Mouse (Mus musculus) embryonic facial prominence, embryonic 14.5 days (tissue): ENCODE results near the gene Stxbp5. TPM values are rescaled to one million over a fixed set of nuclear protein-coding genes. Genes with fewer than 3 reads are reported as not detected.
"Not testable (repeated sequence)": the region's sequence is repeated elsewhere in the genome, so short reads cannot be mapped to it uniquely, and the experiment has no call there.

ENCODE experiments used
- ATAC-seq: fragments of 200-750 bp; cut with Nextera tagmentation; 2 replicates; pipeline ENCODE4 v1.8.0; 2017; ENCODE audit warnings: low read depth, moderate number of reproducible peaks, moderate TSS enrichment
- DNase-seq: peaks from one replicate; pipeline ENCODE4 v3.0.0-alpha.2; 2015; ENCODE audit warnings: low spot score
- H3K27ac ChIP-seq: fragments of 300-500 bp; sonication (generic); replicated peaks from 2 replicates; pipeline ENCODE4 v1.5.1; 2014; ENCODE audit warnings: low read depth, mild to moderate bottlenecking, low read length, moderate library complexity
- H3K27me3 ChIP-seq: fragments of 300-500 bp; sonication (generic); replicated peaks from 2 replicates; pipeline ENCODE4 v1.6.1; 2014; ENCODE audit warnings: low read length; ENCODE audit not compliant: control insufficient read depth, insufficient read depth
- H3K36me3 ChIP-seq: fragments of 300-500 bp; sonication (generic); 2 replicates; pipeline ENCODE4 v1.6.1; 2014; ENCODE audit warnings: low read length, mixed read lengths; ENCODE audit not compliant: control insufficient read depth, insufficient read depth
- H3K4me1 ChIP-seq: fragments of 300-500 bp; sonication (generic); 2 replicates; pipeline ENCODE4 v1.6.1; 2014; ENCODE audit warnings: antibody characterized with exemption, low read length; ENCODE audit not compliant: control insufficient read depth, insufficient read depth
- H3K4me2 ChIP-seq: fragments of 300-500 bp; sonication (generic); 2 replicates; pipeline ENCODE4 v1.6.1; 2014; ENCODE audit warnings: low read depth, mild to moderate bottlenecking, low read length, moderate library complexity, mixed read lengths
- H3K4me3 ChIP-seq: fragments of 300-500 bp; sonication (generic); 2 replicates; pipeline ENCODE4 v1.5.1; 2014; ENCODE audit warnings: low read depth, mild to moderate bottlenecking, low read length
- H3K9ac ChIP-seq: fragments of 300-500 bp; sonication (generic); 2 replicates; pipeline ENCODE4 v1.6.1; 2014; ENCODE audit warnings: low read depth, mild to moderate bottlenecking, low read length, moderate library complexity, mixed read lengths
- H3K9me3 ChIP-seq: fragments of 300-500 bp; sonication (generic); 2 replicates; pipeline ENCODE4 v1.6.1; 2016; ENCODE audit warnings: low read length; ENCODE audit not compliant: control insufficient read depth
- WGBS: fragments of 180-500 bp; shearing (Covaris S2); extraction: QIAGEN DNeasy Blood & Tissue Kit; methylation state at CpG from one replicate; pipeline ENCODE4 v1.1.7; 2014; 5-methylcytosine and 5-hydroxymethylcytosine counted together
- polyA plus RNA-seq: library from polyadenylated mRNA; unstranded; fragments of >200 nt; fragmentation: Nextera tagmentation; extraction: Ambion mirVana; gene quantifications from 2 replicates; pipeline ENCODE4 v1.2.1, GENCODE M21; 2014

Stxbp5 gene
- polyA plus RNA-seq, 1 experiment from 2014 or later: 7.4 TPM

DNA sequence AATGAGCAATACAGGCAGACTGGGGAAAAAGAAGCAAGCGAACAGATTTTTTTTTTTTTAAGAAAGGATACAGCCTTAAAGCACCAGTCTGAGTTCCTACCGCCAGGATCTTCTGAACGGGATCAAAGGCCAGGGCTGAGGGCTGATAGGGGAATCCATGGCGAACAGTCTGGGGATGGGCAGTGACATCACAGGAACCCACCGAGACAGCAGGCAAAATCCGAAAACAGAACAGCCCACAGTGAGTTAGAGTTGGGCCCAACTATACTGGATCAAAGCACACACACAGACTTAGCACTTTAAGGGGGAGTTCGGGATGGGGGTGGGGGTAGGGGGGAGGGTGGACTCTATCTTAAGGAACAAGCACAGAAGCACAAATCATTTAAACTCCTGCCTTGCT is 1.8 kb downstream of the Stxbp5 start:
- Histone ChIP-seq H3K36me3 (0 out of 2 replicates have a peak, but pooled peaks cover 5% of the 10 kb centered on the region), H3K27ac (no peak overlapping the region), H3K9ac (peak overlapping the region; percentile 93), H3K9me3 (no peaks in the 10 kb centered on the region), H3K27me3 (no peaks in the 10 kb centered on the region), H3K4me3 (peak overlapping the region; percentile 90), H3K4me1 (peaks cover 10% of the 10 kb centered on the region), H3K4me2 (peak overlapping the region; percentile 94)
- 7% methylated on average over 7 of the region's 7 CpGs for WGBS
- ATAC-seq: no peak
- DNase-seq: no peak

DNA sequence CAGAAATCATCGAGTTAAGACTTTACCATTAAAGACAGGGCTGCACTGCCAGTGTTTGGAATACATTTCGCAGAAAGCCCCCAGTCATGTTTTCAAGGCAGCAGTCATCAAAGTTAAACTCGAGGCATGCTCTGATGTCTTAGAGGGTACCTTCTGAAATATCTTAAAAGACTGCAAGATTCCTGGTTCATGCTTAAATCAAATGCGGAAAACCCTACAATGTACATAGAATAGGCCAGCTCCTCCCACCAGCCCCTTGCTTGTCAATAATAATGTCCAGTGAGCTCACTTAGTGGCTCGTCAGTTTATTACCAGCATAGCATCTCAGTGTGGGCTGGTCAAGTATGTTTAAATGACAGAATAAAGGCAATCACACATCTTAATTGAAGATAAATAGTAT is 3.0 kb downstream of the Stxbp5 start:
- no peak overlapping the region for H3K4me2 ChIP-seq
- no peaks in the 10 kb centered on the region for H3K9me3 ChIP-seq
- DNase-seq: no peak
- no peaks in the 10 kb centered on the region for H3K27me3 ChIP-seq
- H3K4me3 ChIP-seq: no peak overlapping the region
- no peak overlapping the region for H3K9ac ChIP-seq
- H3K27ac ChIP-seq: no peak overlapping the region
- no peak for ATAC-seq
- 0 out of 2 replicates have a peak, but pooled peaks cover 5% of the 10 kb centered on the region for H3K36me3 ChIP-seq
- WGBS: 70% methylated on average over 5 of the region's 5 CpGs
- H3K4me1 ChIP-seq: peaks cover 10% of the 10 kb centered on the region

DNA sequence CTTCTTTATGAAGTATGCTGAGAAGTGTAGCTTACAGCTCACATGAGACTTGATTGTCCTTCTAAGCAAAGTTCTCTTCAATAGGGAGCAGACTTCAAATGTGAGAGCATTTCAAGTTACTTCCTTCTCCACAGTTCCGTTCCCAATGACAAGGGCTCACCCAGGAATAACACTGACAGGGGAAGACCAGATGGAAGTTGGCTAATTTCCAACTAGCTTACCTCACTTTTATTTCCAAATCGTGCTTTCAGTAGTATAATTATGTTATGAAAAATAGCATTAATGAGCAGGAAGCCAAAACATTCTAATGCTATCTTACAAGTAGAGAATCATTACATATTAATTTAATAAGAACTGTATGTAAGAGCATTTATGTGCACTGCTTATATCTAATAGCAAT is 7.3 kb downstream of the Stxbp5 start:
- Histone ChIP-seq H3K27me3 (no peaks in the 10 kb centered on the region), H3K27ac (no peak overlapping the region), H3K9ac (no peak overlapping the region), H3K4me3 (no peak overlapping the region), H3K36me3 (0 out of 2 replicates have a peak, but pooled peaks cover 5% of the 10 kb centered on the region), H3K4me2 (no peak overlapping the region), H3K9me3 (no peaks in the 10 kb centered on the region), H3K4me1 (peaks cover 2% of the 10 kb centered on the region; the same call in 1 of the 2 replicates)
- ATAC-seq (no peak), DNase-seq (no peak)
- WGBS: 59% methylated on average over 2 of the region's 2 CpGs

DNA sequence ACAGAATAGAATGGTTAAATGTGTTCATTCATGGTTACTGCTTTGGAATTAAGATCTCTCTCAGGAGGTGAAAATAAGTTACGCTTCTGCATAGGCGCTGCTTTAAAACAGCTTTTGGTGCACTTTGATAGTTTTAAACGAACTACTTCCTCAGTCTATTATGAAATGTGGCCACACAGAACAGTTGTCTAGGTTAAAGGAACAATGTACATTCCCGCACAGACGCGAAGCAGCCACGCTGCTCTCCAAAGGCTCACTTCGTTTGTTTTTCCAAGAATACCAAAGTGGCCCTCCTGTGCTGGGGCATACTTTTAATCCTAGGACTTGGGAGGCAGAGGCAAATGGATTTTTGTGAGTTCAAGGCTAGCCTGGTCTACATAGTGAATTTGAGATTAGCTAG is 11.2 kb downstream of the Stxbp5 start:
- Histone ChIP-seq H3K4me1 (no peaks in the 10 kb centered on the region), H3K4me3 (no peak overlapping the region), H3K27me3 (no peaks in the 10 kb centered on the region), H3K9me3 (no peaks in the 10 kb centered on the region), H3K4me2 (no peak overlapping the region), H3K36me3 (0 out of 2 replicates have a peak, but pooled peaks cover 4% of the 10 kb centered on the region), H3K9ac (no peak overlapping the region), H3K27ac (no peak overlapping the region)
- WGBS: 70% methylated on average over 8 of the region's 8 CpGs
- no peak for DNase-seq
- no peak for ATAC-seq

DNA sequence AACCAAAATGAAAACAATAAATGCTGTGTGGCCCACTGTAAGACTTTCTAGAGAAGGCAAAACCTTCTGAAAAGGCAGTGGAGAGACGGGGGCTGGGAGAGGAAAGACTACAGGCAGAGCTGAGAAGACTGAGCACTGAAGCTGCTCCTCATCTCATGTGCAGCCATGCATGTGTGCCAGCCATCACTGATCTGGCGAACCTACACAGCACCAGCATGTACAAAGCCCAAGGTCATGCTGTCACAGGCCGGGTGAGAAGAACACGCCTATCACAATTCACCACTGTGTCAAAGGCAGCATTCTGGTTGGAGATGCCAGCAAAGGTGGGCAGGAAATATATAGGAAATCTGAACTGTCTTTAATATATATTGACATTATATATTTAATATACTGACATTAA is 12.2 kb downstream of the Stxbp5 start:
- H3K36me3 ChIP-seq: no peaks in the 10 kb centered on the region
- ATAC-seq (no peak), DNase-seq (no peak)
- no peaks in the 10 kb centered on the region for H3K4me1 ChIP-seq
- H3K4me2 ChIP-seq: no peak overlapping the region
- H3K9ac ChIP-seq: no peak overlapping the region
- 90% methylated on average over 4 of the region's 4 CpGs for WGBS
- H3K27ac ChIP-seq: no peak overlapping the region
- no peak overlapping the region for H3K4me3 ChIP-seq
- H3K9me3 ChIP-seq: no peaks in the 10 kb centered on the region
- H3K27me3 ChIP-seq: no peaks in the 10 kb centered on the region

- not testable (repeated sequence) for H3K4me3 ChIP-seq, H3K4me2 ChIP-seq, H3K27me3 ChIP-seq, ATAC-seq, H3K9me3 ChIP-seq, DNase-seq, H3K4me1 ChIP-seq, H3K27ac ChIP-seq, H3K9ac ChIP-seq, H3K36me3 ChIP-seq
- 90% methylated on average over 5 of the region's 5 CpGs for WGBS
Measured at GRCm38 (mm10) chr10:9881781-9882320, 19.0 kb downstream of the Stxbp5 start.

GRCm38 (mm10) chr10:9880070-9880728 is 20.7 kb downstream of the Stxbp5 start:
- no peak for ATAC-seq
- WGBS: 59% methylated on average over 6 of the region's 6 CpGs

GRCm38 (mm10) chr10:9878821-9879489 is 21.9 kb downstream of the Stxbp5 start:
- H3K9me3 ChIP-seq: no peaks in the 10 kb centered on the region
- ATAC-seq: no peak
- no peak overlapping the region for H3K9ac ChIP-seq
- no peaks in the 10 kb centered on the region for H3K27me3 ChIP-seq
- no peaks in the 10 kb centered on the region for H3K36me3 ChIP-seq
- no peak overlapping the region for H3K4me2 ChIP-seq
- no peak overlapping the region for H3K4me3 ChIP-seq
- H3K4me1 ChIP-seq: no peaks in the 10 kb centered on the region
- 93% methylated on average over 6 of the region's 6 CpGs for WGBS
- no peak overlapping the region for H3K27ac ChIP-seq
- DNase-seq: no peak

More at GRCm38 (mm10) chr10:9880070-9880728, 20.7 kb downstream of the Stxbp5 start:
- no peaks in the 10 kb centered on the region for H3K4me1 ChIP-seq
- no peak overlapping the region for H3K4me3 ChIP-seq
- no peaks in the 10 kb centered on the region for H3K36me3 ChIP-seq
- H3K4me2 ChIP-seq: no peak overlapping the region
- peak; percentile 29 for DNase-seq
- H3K27me3 ChIP-seq: no peaks in the 10 kb centered on the region
- no peaks in the 10 kb centered on the region for H3K9me3 ChIP-seq
- H3K9ac ChIP-seq: no peak overlapping the region
- H3K27ac ChIP-seq: no peak overlapping the region
